Comparison of ENCODE assay signal across 10 mouse cellular contexts in genomic region chr11:71144661-71145060, GRCm38 (mm10). TPM values are rescaled to one million over a fixed set of nuclear protein-coding genes. Genes with fewer than 3 reads are reported as not detected.
DNase-seq lines count a peak whose midpoint lies in the region; ATAC-seq and TF ChIP-seq lines count a peak whose summit lies in the region.
"Had no signal": no experiment of that assay in that cellular context is flagged by ENCODE, and none has a peak within 500 bp of the region (broad histone marks: within the 10 kb centered on the region; RNA-seq: fewer than 3 reads in every experiment).

Gene Nlrp1a, minus strand, starts transcription at chr11:71144704.

- H3K36me3 ChIP-seq in liver, embryonic 16.5 days (ENCODE audit: control insufficient read depth, insufficient read depth) = no peaks in the 10 kb centered on the region
- no peaks in the 10 kb centered on the region for H3K36me3 ChIP-seq in small intestine, adult 2 months (ENCODE audit: control insufficient read depth, insufficient read depth, low read length)
- H3K36me3 ChIP-seq: limb, embryonic 15.5 days had no signal

- H3K4me3 ChIP-seq in liver, embryonic 16.5 days (ENCODE audit: low read depth, low read length) = 0 out of 2 replicates have a peak within 1 kb of the TSS, but pooled peaks have one; percentile 5
- no peak within 1 kb of the TSS; the same call in 1 of the 2 replicates for H3K4me3 ChIP-seq in small intestine, adult 2 months (ENCODE audit: low read depth, low read length)
- H3K4me3 ChIP-seq: limb, embryonic 15.5 days had no signal

- H3K9ac ChIP-seq in liver, embryonic 16.5 days (ENCODE audit: low read depth, low read length) = no peak within 1 kb of the TSS
- H3K9ac ChIP-seq: limb, embryonic 15.5 days had no signal

- ATAC-seq in liver, embryonic 16.5 days (ENCODE audit: low read depth) = peak; percentile 9; the same call in 1 of the 2 replicates
- ATAC-seq: intestine, embryonic 16.5 days had no signal

- 20% methylated on average over 3 of the region's 3 CpGs for WGBS in liver, embryonic 16.5 days (ENCODE audit: insufficient replicate concordance)
- whole genome bisulfite sequencing in small intestine, adult 2 months = 48% methylated on average over 3 of the region's 3 CpGs

- no peak for TF ChIP-seq POLR2A in small intestine, adult 2 months (IDR thresholded peaks at IDR 0.05; ENCODE audit: low read depth, low read length)

- no peaks in the 10 kb centered on the region for H3K9me3 ChIP-seq in liver, embryonic 16.5 days (replicated peaks; ENCODE audit: control insufficient read depth, low read length)
- H3K9me3 ChIP-seq: limb, embryonic 15.5 days had no signal

- peak; percentile 8 for DNase-seq in layer of hippocampus, adult 11-12 months (ENCODE audit: low spot score)
- no peak for DNase-seq in layer of hippocampus, postnatal 14 days (ENCODE audit: low spot score in 2 of 2)
- peak; percentile 26 for DNase-seq in brain, adult 2 months (ENCODE audit: low read depth, low spot score)
- DNase-seq in frontal cortex, postnatal 10 days (ENCODE audit: low spot score in 2 of 2) = no peak
- DNase-seq in adipocyte (ENCODE audit: low spot score) = no peak
- DNase-seq: gastrocnemius, postnatal 14 days had no signal

- no peak within 1 kb of the TSS for H3K4me2 ChIP-seq in liver, embryonic 16.5 days (ENCODE audit: low read depth, low read length)
- H3K4me2 ChIP-seq: limb, embryonic 15.5 days had no signal

- H3K4me1 ChIP-seq in liver, embryonic 16.5 days (ENCODE audit: control insufficient read depth, low read depth, low read length) = no peaks in the 10 kb centered on the region
- H3K4me1 ChIP-seq in small intestine, adult 2 months (ENCODE audit: control insufficient read depth, insufficient read depth, insufficient read length, low read length) = 0 out of 2 replicates have a peak, but pooled peaks cover 2% of the 10 kb centered on the region
- H3K4me1 ChIP-seq: limb, embryonic 15.5 days had no signal

- H3K27me3 ChIP-seq in liver, embryonic 16.5 days (ENCODE audit: control insufficient read depth, insufficient read depth, low read depth, low read length) = no peaks in the 10 kb centered on the region
- no peaks in the 10 kb centered on the region for H3K27me3 ChIP-seq in small intestine, adult 2 months (ENCODE audit: control insufficient read depth, insufficient read depth, low read length)
- H3K27me3 ChIP-seq: limb, embryonic 15.5 days had no signal

- no peak within 1 kb of the TSS for H3K27ac ChIP-seq in liver, embryonic 16.5 days (ENCODE audit: low read length)
- peak within 1 kb of the TSS; percentile 57 for H3K27ac ChIP-seq in small intestine, adult 2 months (ENCODE audit: insufficient read depth, low read depth, low read length)
- H3K27ac ChIP-seq: limb, embryonic 15.5 days had no signal

- TF ChIP-seq CTCF in small intestine, adult 2 months (IDR thresholded peaks at IDR 0.05; ENCODE audit: extremely low read depth, insufficient read length, insufficient replicate concordance, low read depth, low read length) = no peak

RNA-seq across cellular contexts. Expression of gene Nlrp1a, which starts in this region (rescaled TPM):
- under 1 TPM; 0.64 to 0.83 TPM for total RNA-seq in layer of hippocampus, postnatal 14 days (2021)
- 0.18 and 0.32 TPM in 2 replicates for polyA plus RNA-seq in liver, embryonic 16.5 days (2015; fragmentation: Nextera tagmentation; extraction: Ambion mirVana)
- 0.04 TPM in 1 of 2 replicates, not detected in the other for polyA plus RNA-seq in small intestine, adult 2 months (2012; rRNA removed)

Comparison
In these comparisons a context has a peak if more than half of its experiments do, and no peak if none do; other contexts are left out.
1. DNase-seq: peak in layer of hippocampus, adult 11-12 months (single experiment) and brain, adult 2 months (single experiment); none in layer of hippocampus, postnatal 14 days (0 of 2), frontal cortex, postnatal 10 days (0 of 2) and adipocyte (single experiment).
2. Peak in ATAC-seq and H3K4me3 ChIP-seq in liver, embryonic 16.5 days; RNA of the gene not detected or under 1 TPM.